Mouse (Mus musculus): ENCODE results near the gene Rheb.
"Not testable (repeated sequence)": the region's sequence is repeated elsewhere in the genome, so short reads cannot be mapped to it uniquely, and the experiment has no call there.

Rheb gene

DNA sequence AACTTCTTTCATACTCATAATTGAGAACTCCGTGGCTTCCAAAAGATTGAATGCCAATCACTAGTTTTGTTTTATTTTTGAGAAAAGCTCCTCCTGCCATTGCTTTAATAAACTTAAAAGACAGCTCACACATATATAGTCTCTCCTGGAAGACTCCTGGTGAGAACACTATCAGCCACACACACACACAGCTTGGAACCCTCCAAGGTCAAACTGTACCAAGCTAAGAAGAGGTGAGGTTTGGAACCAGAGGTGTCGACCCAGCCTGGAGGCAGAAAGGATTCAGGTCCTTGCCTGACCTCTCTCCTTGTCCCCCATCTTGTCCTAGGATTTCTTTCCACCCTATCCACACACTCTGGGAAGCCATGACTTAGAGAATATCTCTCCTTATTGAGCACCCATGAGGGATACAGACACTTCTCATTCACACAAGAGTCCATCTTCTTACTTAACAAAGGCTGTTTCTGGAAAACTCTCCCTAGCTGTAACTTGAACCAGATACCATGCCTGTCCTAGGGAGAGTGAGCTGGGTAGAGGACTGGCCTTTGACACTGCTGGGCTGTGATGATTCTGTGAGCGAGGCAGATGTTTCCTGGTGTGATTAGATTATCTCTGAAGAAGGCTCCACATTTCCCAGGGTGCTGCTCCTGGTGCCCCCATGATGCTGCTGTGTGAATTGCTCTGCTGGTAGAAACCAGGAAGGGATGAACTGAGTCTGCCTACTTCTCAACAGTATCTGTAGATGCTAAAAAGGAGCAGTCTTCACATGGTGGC is 12.6 kb upstream of the Rheb start:
- TF ChIP-seq NANOG (IDR thresholded peaks at IDR 0.05; ENCODE audit: borderline replicate concordance, low read length), result no peak
- TF ChIP-seq CTCF (conservative IDR thresholded peaks at IDR 0.05; ENCODE audit: low read length), result no peak
- no peak for TF ChIP-seq POU5F1 (IDR thresholded peaks at IDR 0.05; ENCODE audit: borderline replicate concordance, low read length)
- Histone ChIP-seq H3K4me3 (replicated peaks; ENCODE audit: low read length) (no peak overlapping the region), H3K4me1 (replicated peaks; ENCODE audit: low read depth, low read length) (no peaks in the 10 kb centered on the region)

GRCm38 (mm10) chr5:24854256-24854655 is 11.8 kb upstream of the Rheb start:
- Histone ChIP-seq H3K27me3 (ENCODE audit: insufficient read depth, low read length) (peaks cover 19% of the 10 kb centered on the region), H3K36me3 (ENCODE audit: insufficient read depth, low read length) (no peaks in the 10 kb centered on the region), H3K9me3 (ENCODE audit: low read length) (no peaks in the 10 kb centered on the region), H3K4me1 (replicated peaks; ENCODE audit: low read depth, low read length) (no peaks in the 10 kb centered on the region), H3K4me3 (replicated peaks; ENCODE audit: low read length) (no peak overlapping the region)
- no peak for TF ChIP-seq CTCF (conservative IDR thresholded peaks at IDR 0.05; ENCODE audit: low read length)
- no peak for TF ChIP-seq POU5F1 (IDR thresholded peaks at IDR 0.05; ENCODE audit: borderline replicate concordance, low read length)
- no peak for TF ChIP-seq NANOG (IDR thresholded peaks at IDR 0.05; ENCODE audit: borderline replicate concordance, low read length)

More for the DNA sequence above, 12.6 kb upstream of the Rheb start:
- H3K27me3 ChIP-seq (ENCODE audit: insufficient read depth, low read length), result peaks cover 19% of the 10 kb centered on the region
- no peaks in the 10 kb centered on the region for H3K9me3 ChIP-seq (ENCODE audit: low read length)
- H3K36me3 ChIP-seq (ENCODE audit: insufficient read depth, low read length), result no peaks in the 10 kb centered on the region

- H3K4me3 ChIP-seq (replicated peaks; ENCODE audit: low read length); H3K36me3 ChIP-seq (ENCODE audit: insufficient read depth, low read length); H3K9me3 ChIP-seq (ENCODE audit: low read length): not testable (repeated sequence)
- Histone ChIP-seq H3K27me3 (ENCODE audit: insufficient read depth, low read length) (peaks cover 12% of the 10 kb centered on the region; the same call in 1 of the 2 replicates), H3K4me1 (replicated peaks; ENCODE audit: low read depth, low read length) (peaks cover 10% of the 10 kb centered on the region)
These were observed 5.8 kb upstream of the Rheb start for GRCm38 (mm10) chr5:24848261-24848660.

DNA sequence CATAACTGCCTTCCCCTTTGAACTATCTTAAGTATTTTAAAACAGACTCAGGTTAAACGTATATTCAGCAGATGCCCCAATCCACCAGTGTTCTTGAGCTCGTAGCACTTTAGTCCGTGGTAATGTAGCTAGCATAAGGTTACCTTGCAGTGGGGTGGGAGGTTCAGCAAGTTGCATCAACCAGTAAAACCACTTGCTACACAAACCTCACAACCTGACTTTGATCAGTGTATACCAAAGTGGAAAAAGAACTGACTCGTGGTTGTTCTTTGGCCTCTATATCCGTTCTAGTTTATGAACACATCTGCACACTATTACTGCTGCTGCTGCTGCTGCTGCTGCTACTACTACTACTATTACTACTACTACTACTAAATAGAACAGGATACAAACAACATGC is 1.4 kb upstream of the Rheb start:
- Histone ChIP-seq H3K27me3 (ENCODE audit: insufficient read depth, low read length) (peaks cover 6% of the 10 kb centered on the region; the same call in 1 of the 2 replicates), H3K4me1 (replicated peaks; ENCODE audit: low read depth, low read length) (peaks cover 41% of the 10 kb centered on the region), H3K36me3 (ENCODE audit: insufficient read depth, low read length) (peaks cover 18% of the 10 kb centered on the region), H3K9me3 (ENCODE audit: low read length) (no peaks in the 10 kb centered on the region), H3K4me3 (replicated peaks; ENCODE audit: low read length) (no peak overlapping the region)
- TF ChIP-seq CTCF (conservative IDR thresholded peaks at IDR 0.05; ENCODE audit: low read length) (no peak), NANOG (IDR thresholded peaks at IDR 0.05; ENCODE audit: borderline replicate concordance, low read length) (no peak), POU5F1 (IDR thresholded peaks at IDR 0.05; ENCODE audit: borderline replicate concordance, low read length) (no peak)

DNA sequence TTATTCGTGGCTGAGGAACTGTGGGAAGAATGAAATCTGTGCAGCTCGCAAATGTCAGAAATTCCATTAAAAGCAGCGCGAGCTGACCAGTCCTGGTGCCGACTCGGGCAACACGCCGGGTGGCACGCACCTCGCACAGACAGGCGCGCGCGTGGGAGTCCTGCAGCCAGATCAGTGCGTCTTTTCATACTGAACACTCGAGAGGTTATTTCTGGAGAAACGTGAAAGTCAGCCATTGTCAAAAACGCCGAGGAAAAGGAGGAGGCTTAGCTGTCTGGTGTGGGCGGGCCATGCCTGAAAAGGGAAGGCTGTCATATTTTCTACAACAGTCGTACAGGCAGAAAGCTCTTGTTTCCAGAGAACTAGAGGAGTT is 665 bp upstream of the Rheb start:
- Histone ChIP-seq H3K9me3 (ENCODE audit: low read length) (no peaks in the 10 kb centered on the region), H3K4me1 (replicated peaks; ENCODE audit: low read depth, low read length) (peaks cover 46% of the 10 kb centered on the region), H3K36me3 (ENCODE audit: insufficient read depth, low read length) (peaks cover 25% of the 10 kb centered on the region), H3K27me3 (ENCODE audit: insufficient read depth, low read length) (peaks cover 6% of the 10 kb centered on the region; the same call in 1 of the 2 replicates), H3K4me3 (replicated peaks; ENCODE audit: low read length) (peak overlapping the region; percentile 75)
- TF ChIP-seq CTCF (conservative IDR thresholded peaks at IDR 0.05; ENCODE audit: low read length) (no peak), NANOG (IDR thresholded peaks at IDR 0.05; ENCODE audit: borderline replicate concordance, low read length) (no peak), POU5F1 (IDR thresholded peaks at IDR 0.05; ENCODE audit: borderline replicate concordance, low read length) (no peak)

GRCm38 (mm10) chr5:24841662-24842273 is 656 bp downstream of the Rheb start:
- TF ChIP-seq NANOG (IDR thresholded peaks at IDR 0.05; ENCODE audit: borderline replicate concordance, low read length) (no peak), CTCF (conservative IDR thresholded peaks at IDR 0.05; ENCODE audit: low read length) (no peak), POU5F1 (IDR thresholded peaks at IDR 0.05; ENCODE audit: borderline replicate concordance, low read length) (no peak)
- peak overlapping the region; percentile 95 for H3K4me3 ChIP-seq (replicated peaks; ENCODE audit: low read length)
- H3K27me3 ChIP-seq (ENCODE audit: insufficient read depth, low read length), result peaks cover 6% of the 10 kb centered on the region; the same call in 1 of the 2 replicates
- no peaks in the 10 kb centered on the region for H3K9me3 ChIP-seq (ENCODE audit: low read length)
- peaks cover 57% of the 10 kb centered on the region for H3K4me1 ChIP-seq (replicated peaks; ENCODE audit: low read depth, low read length)
- peaks cover 30% of the 10 kb centered on the region for H3K36me3 ChIP-seq (ENCODE audit: insufficient read depth, low read length)

- TF ChIP-seq POU5F1 (IDR thresholded peaks at IDR 0.05; ENCODE audit: borderline replicate concordance, low read length) (no peak), NANOG (IDR thresholded peaks at IDR 0.05; ENCODE audit: borderline replicate concordance, low read length) (no peak), CTCF (conservative IDR thresholded peaks at IDR 0.05; ENCODE audit: low read length) (no peak)
- Histone ChIP-seq H3K27me3 (ENCODE audit: insufficient read depth, low read length) (peaks cover 2% of the 10 kb centered on the region; the same call in 1 of the 2 replicates), H3K9me3 (ENCODE audit: low read length) (no peaks in the 10 kb centered on the region), H3K4me3 (replicated peaks; ENCODE audit: low read length) (peak overlapping the region; percentile 95), H3K36me3 (ENCODE audit: insufficient read depth, low read length) (peaks cover 32% of the 10 kb centered on the region), H3K4me1 (replicated peaks; ENCODE audit: low read depth, low read length) (peaks cover 65% of the 10 kb centered on the region)
These were observed 1.4 kb downstream of the Rheb start for GRCm38 (mm10) chr5:24840975-24841431.

DNA sequence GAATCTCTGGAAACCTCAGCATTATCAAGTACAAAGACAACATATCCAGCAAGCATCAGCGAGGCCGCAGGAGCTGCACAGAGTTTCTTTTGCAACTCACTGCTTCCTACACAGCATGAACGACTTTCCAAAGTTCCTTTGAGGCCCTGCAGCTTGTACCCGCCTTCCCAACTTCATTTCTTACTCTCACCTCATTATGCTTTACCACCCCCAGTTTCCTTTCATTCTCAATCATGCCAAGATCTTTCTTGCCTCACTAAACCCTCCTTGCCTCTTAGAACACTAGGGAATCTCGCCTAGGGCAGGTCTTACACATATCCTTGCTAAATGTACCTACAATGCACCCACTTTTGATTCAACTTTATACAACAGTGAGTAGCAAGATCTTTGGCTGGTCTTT is 7.9 kb downstream of the Rheb start:
- Histone ChIP-seq H3K27me3 (ENCODE audit: insufficient read depth, low read length) (no peaks in the 10 kb centered on the region), H3K4me3 (replicated peaks; ENCODE audit: low read length) (no peak overlapping the region), H3K36me3 (ENCODE audit: insufficient read depth, low read length) (peaks cover 21% of the 10 kb centered on the region), H3K4me1 (replicated peaks; ENCODE audit: low read depth, low read length) (peaks cover 68% of the 10 kb centered on the region), H3K9me3 (ENCODE audit: low read length) (no peaks in the 10 kb centered on the region)
- no peak for TF ChIP-seq POU5F1 (IDR thresholded peaks at IDR 0.05; ENCODE audit: borderline replicate concordance, low read length)
- TF ChIP-seq CTCF (conservative IDR thresholded peaks at IDR 0.05; ENCODE audit: low read length), result no peak

Measured in E14TG2a.4 (cell line).